Mouse (Mus musculus) frontal cortex, postnatal 14 days (tissue): ENCODE results near the gene Vmn1r239-ps.
"Not testable (repeated sequence)": the region's sequence is repeated elsewhere in the genome, so short reads cannot be mapped to it uniquely, and the experiment has no call there.

ENCODE experiments used
- DNase-seq, 2 experiments: peaks; one replicate each; pipeline ENCODE4 v3.0.0; 2022; ENCODE audit warnings: low spot score in 2 of 2

Vmn1r239-ps gene

GRCm38 (mm10) chrX:147453610-147454009 lies at the start of gene Vmn1r239-ps:
Vmn1r239-ps (minus strand) TSS chrX:147453710.
- not testable (repeated sequence) for DNase-seq

GRCm38 (mm10) chrX:147489551-147489950 lies 36.0 kb upstream of the Vmn1r239-ps start:
- no peak for DNase-seq

GRCm38 (mm10) chrX:147443386-147443785 lies 10.1 kb downstream of the Vmn1r239-ps start:
- no peak for DNase-seq

- no peak for DNase-seq
These were observed 18.1 kb downstream of the Vmn1r239-ps start for GRCm38 (mm10) chrX:147435400-147435799.

GRCm38 (mm10) chrX:147429753-147430152 lies 23.8 kb downstream of the Vmn1r239-ps start:
- DNase-seq: no peak

GRCm38 (mm10) chrX:147429129-147429528 lies 24.4 kb downstream of the Vmn1r239-ps start, which contains the start of gene Il13ra2:
Il13ra2 (minus strand) TSS chrX:147429192.
- no peak for DNase-seq
